Mouse (Mus musculus) layer of hippocampus, adult 9-11 months (tissue): ENCODE measurements around the gene Slc4a1ap.
A peak's percentile ranks its signal among the peaks of the same experiment; 100 is the strongest.
"Not testable (repeated sequence)": the region's sequence is repeated elsewhere in the genome, so short reads cannot be mapped to it uniquely, and the experiment has no call there.

Experiments used
- DNase-seq: peaks from one replicate; pipeline ENCODE4 v3.0.0; 2022

Gene Slc4a1ap

GRCm38 (mm10) chr5:31567951-31568657 is 41.3 kb downstream of the Slc4a1ap start:
- no peak for DNase-seq

GRCm38 (mm10) chr5:31571023-31571608 is 44.3 kb downstream of the Slc4a1ap start:
- peak; percentile 55 for DNase-seq

- no peak for DNase-seq
Observed at GRCm38 (mm10) chr5:31573722-31574121, 46.9 kb downstream of the Slc4a1ap start.

- DNase-seq, result peak; percentile 53
Observed at GRCm38 (mm10) chr5:31576539-31576975, 49.8 kb downstream of the Slc4a1ap start.

GRCm38 (mm10) chr5:31581263-31581662 is 54.5 kb downstream of the Slc4a1ap start:
- DNase-seq, result no peak

GRCm38 (mm10) chr5:31581932-31582331 is 55.1 kb downstream of the Slc4a1ap start:
- DNase-seq, result no peak

- no peak for DNase-seq
Observed at GRCm38 (mm10) chr5:31583261-31583660, 56.5 kb downstream of the Slc4a1ap start.

- DNase-seq, result no peak
Observed at GRCm38 (mm10) chr5:31585526-31585925, 58.7 kb downstream of the Slc4a1ap start.

- no peak for DNase-seq
Observed at GRCm38 (mm10) chr5:31588016-31588415, 61.2 kb downstream of the Slc4a1ap start.

GRCm38 (mm10) chr5:31588672-31589071 is 61.9 kb downstream of the Slc4a1ap start:
- not testable (repeated sequence) for DNase-seq

GRCm38 (mm10) chr5:31589711-31590319 is 63.0 kb downstream of the Slc4a1ap start:
- DNase-seq, result no peak

GRCm38 (mm10) chr5:31591122-31591521 is 64.3 kb downstream of the Slc4a1ap start:
- DNase-seq, result no peak

GRCm38 (mm10) chr5:31595868-31596267 is 69.1 kb downstream of the Slc4a1ap start:
- no peak for DNase-seq

GRCm38 (mm10) chr5:31596481-31597429 is 70.0 kb downstream of the Slc4a1ap start, which contains the start of gene Mrpl33:
Gene Mrpl33, plus strand, starts transcription at chr5:31596935.
- DNase-seq, result peak; percentile 23

GRCm38 (mm10) chr5:31597430-31597944 is 70.7 kb downstream of the Slc4a1ap start:
- DNase-seq, result no peak

GRCm38 (mm10) chr5:31598121-31598520 is 71.3 kb downstream of the Slc4a1ap start:
- no peak for DNase-seq

- no peak for DNase-seq
Observed at GRCm38 (mm10) chr5:31598579-31598978, 71.8 kb downstream of the Slc4a1ap start.

- no peak for DNase-seq
Observed at GRCm38 (mm10) chr5:31599161-31599560, 72.4 kb downstream of the Slc4a1ap start.

- DNase-seq, result no peak
Observed at GRCm38 (mm10) chr5:31601162-31601722, 74.4 kb downstream of the Slc4a1ap start.

- peak; percentile 71 for DNase-seq
Observed at GRCm38 (mm10) chr5:31602377-31602776, 75.6 kb downstream of the Slc4a1ap start.

GRCm38 (mm10) chr5:31603766-31604165 is 77.0 kb downstream of the Slc4a1ap start:
- DNase-seq, result no peak

GRCm38 (mm10) chr5:31606151-31606550 is 79.4 kb downstream of the Slc4a1ap start:
- no peak for DNase-seq
